Mouse (Mus musculus): ENCODE data around the gene Cyb5d1.

Gene Cyb5d1

GRCm38 (mm10) chr11:69411073-69411535 lies 15.7 kb upstream of the Cyb5d1 start:
- POLR2A ChIA-PET, result interaction anchor here in 3 of 4 experiments (0.5 to 7.4 kb wide), 56 partner anchors 8 to 570 kb away, joined by 3 to 136 read pairs (median 4); partner anchors contain the start of genes Cyb5d1 (in 3 of the 3), Naa38 (in 3 of the 3), Trp53 (in 3 of the 3) and Wrap53 (in 3 of the 3)
- CTCF ChIA-PET, result interaction anchor here in 3 of 4 experiments (0.6 to 1.0 kb wide), 7 partner anchors 8 to 343 kb away, joined by 3 to 6 read pairs (median 3); partner anchors contain the start of gene Cyb5d1 (in 1 of the 3)

GRCm38 (mm10) chr11:69410310-69411072 lies 15.1 kb upstream of the Cyb5d1 start:
- ChIA-PET CTCF (interaction anchor here in 3 of 4 experiments (0.6 to 3.5 kb wide), 9 partner anchors 9 to 342 kb away, joined by 3 to 15 read pairs (median 3); partner anchors contain the start of genes Cyb5d1 (in 1 of the 3), Sox15 (in 1 of the 3), Trp53 (in 1 of the 3) and Wrap53 (in 1 of the 3)), POLR2A (interaction anchor here (0.5 to 7.4 kb wide), 81 partner anchors 7 to 570 kb away, joined by 3 to 136 read pairs (median 4); partner anchors contain the start of genes Cyb5d1 (in 3 of the 4), Naa38 (in 3 of the 4), Trp53 (in 3 of the 4) and Wrap53 (in 3 of the 4))

- ChIA-PET CTCF (interaction anchor here in 2 of 4 experiments (0.6 to 3.5 kb wide), 5 partner anchors 18 to 390 kb away, joined by 3 to 15 read pairs (median 3); partner anchors contain the start of genes Sox15 (in 1 of the 2), Trp53 (in 1 of the 2) and Wrap53 (in 1 of the 2)), POLR2A (interaction anchor here (0.6 to 7.4 kb wide), 40 partner anchors 8 to 467 kb away, joined by 3 to 136 read pairs (median 4); partner anchors contain the start of genes Cyb5d1 (in 2 of the 4), Naa38 (in 2 of the 4), Trp53 (in 2 of the 4) and Wrap53 (in 2 of the 4))
Observed at GRCm38 (mm10) chr11:69410045-69410309, 14.5 kb upstream of the Cyb5d1 start.

GRCm38 (mm10) chr11:69409378-69410044 lies 14.1 kb upstream of the Cyb5d1 start:
- CTCF ChIA-PET, result interaction anchor here in 3 of 4 experiments (0.6 to 3.5 kb wide), 10 partner anchors 13 to 1733 kb away, joined by 3 to 15 read pairs (median 3); partner anchors contain the start of genes Sox15 (in 1 of the 3), Trp53 (in 1 of the 3) and Wrap53 (in 1 of the 3)
- POLR2A ChIA-PET, result interaction anchor here (0.6 to 7.4 kb wide), 46 partner anchors 8 to 512 kb away, joined by 3 to 136 read pairs (median 4); partner anchors contain the start of genes Cyb5d1 (in 3 of the 4), Naa38 (in 3 of the 4), Atp1b2 (in 2 of the 4) and Cntrob (in 2 of the 4)

- ChIA-PET POLR2A (interaction anchor here (0.7 to 7.4 kb wide), 51 partner anchors 9 to 513 kb away, joined by 3 to 136 read pairs (median 4); partner anchors contain the start of genes Cyb5d1 (in 3 of the 4), Naa38 (in 3 of the 4), Cd68 (in 2 of the 4) and Cntrob (in 2 of the 4)), CTCF (interaction anchor here in 3 of 4 experiments (0.6 to 3.5 kb wide), 10 partner anchors 12 to 1732 kb away, joined by 3 to 15 read pairs (median 3); partner anchors contain the start of gene Sox15 (in 1 of the 3))
Observed at GRCm38 (mm10) chr11:69408541-69409377, 13.3 kb upstream of the Cyb5d1 start.

- POLR2A ChIA-PET, result interaction anchor here in 3 of 4 experiments (0.6 to 7.4 kb wide), 9 partner anchors 11 to 514 kb away, joined by 3 to 136 read pairs (median 32); partner anchors contain the start of genes Cyb5d1 (in 2 of the 3), Naa38 (in 2 of the 3), Eif5a (in 1 of the 3) and Tmem88 (in 1 of the 3)
Observed at GRCm38 (mm10) chr11:69407724-69408004, 12.2 kb upstream of the Cyb5d1 start.

GRCm38 (mm10) chr11:69406867-69407723 lies 11.7 kb upstream of the Cyb5d1 start:
- POLR2A ChIA-PET, result interaction anchor here in 2 of 4 experiments (0.6 to 7.4 kb wide), 6 partner anchors 11 to 334 kb away, joined by 3 to 136 read pairs (median 33); partner anchors contain the start of genes Cyb5d1 (in 1 of the 2) and Naa38 (in 1 of the 2)

More at GRCm38 (mm10) chr11:69407724-69408004, 12.2 kb upstream of the Cyb5d1 start:
- CTCF ChIA-PET, result interaction anchor here in 2 of 4 experiments (1.5 to 3.5 kb wide), 2 partner anchors 21 to 106 kb away, joined by 4 to 15 read pairs; no protein-coding TSS in a partner anchor

GRCm38 (mm10) chr11:69406282-69406681 lies 10.9 kb upstream of the Cyb5d1 start:
- POLR2A ChIA-PET, result interaction anchor here in 2 of 4 experiments (1.3 to 7.4 kb wide), 4 partner anchors 8 to 83 kb away, joined by 3 to 136 read pairs (median 4); partner anchors contain the start of genes Cntrob (in 1 of the 2), Cyb5d1 (in 1 of the 2) and Trappc1 (in 1 of the 2)

More at GRCm38 (mm10) chr11:69406867-69407723, 11.7 kb upstream of the Cyb5d1 start:
- CTCF ChIA-PET, result interaction anchor here in 2 of 4 experiments (0.6 to 3.5 kb wide), 5 partner anchors 21 to 141 kb away, joined by 3 to 15 read pairs (median 3); no protein-coding TSS in a partner anchor

GRCm38 (mm10) chr11:69405397-69406200 lies 10.2 kb upstream of the Cyb5d1 start:
- CTCF ChIA-PET, result interaction anchor here in 3 of 4 experiments (0.7 to 1.7 kb wide), 3 partner anchors 108 to 543 kb away, joined by 3 to 4 read pairs (median 3); no protein-coding TSS in a partner anchor
- POLR2A ChIA-PET, result interaction anchor here in 2 of 4 experiments (1.3 to 7.4 kb wide), 4 partner anchors 9 to 82 kb away, joined by 3 to 136 read pairs (median 4); partner anchors contain the start of genes Cntrob (in 1 of the 2), Cyb5d1 (in 1 of the 2) and Trappc1 (in 1 of the 2)

More at GRCm38 (mm10) chr11:69406282-69406681, 10.9 kb upstream of the Cyb5d1 start:
- CTCF ChIA-PET, result interaction anchor here in 3 of 4 experiments (0.8 to 1.7 kb wide), 3 partner anchors 26 to 107 kb away, joined by 3 to 4 read pairs (median 3); no protein-coding TSS in a partner anchor

GRCm38 (mm10) chr11:69404595-69405396 lies 9.4 kb upstream of the Cyb5d1 start:
- ChIA-PET CTCF (no interaction called here), POLR2A (interaction anchor here in 3 of 4 experiments (0.7 to 7.4 kb wide), 13 partner anchors 9 to 81 kb away, joined by 3 to 136 read pairs (median 4); partner anchors contain the start of genes Cyb5d1 (in 2 of the 3), Naa38 (in 2 of the 3), Cntrob (in 1 of the 3) and Trappc1 (in 1 of the 3))

- POLR2A ChIA-PET, result interaction anchor here in 3 of 4 experiments (0.7 to 2.1 kb wide), 11 partner anchors 8 to 74 kb away, joined by 3 to 7 read pairs (median 4); partner anchors contain the start of genes Cyb5d1 (in 2 of the 3) and Naa38 (in 2 of the 3)
- CTCF ChIA-PET, result no interaction called here
Observed at GRCm38 (mm10) chr11:69403691-69404594, 8.5 kb upstream of the Cyb5d1 start.

GRCm38 (mm10) chr11:69401987-69402386 lies 6.6 kb upstream of the Cyb5d1 start:
- ChIA-PET CTCF (interaction anchor here (0.5 to 1.2 kb wide), 15 partner anchors 9 to 287 kb away, joined by 3 to 11 read pairs (median 4); no protein-coding TSS in a partner anchor), POLR2A (interaction anchor here (0.6 to 2.9 kb wide), 17 partner anchors 8 to 312 kb away, joined by 3 to 19 read pairs (median 4); partner anchors contain the start of genes Cntrob (in 1 of the 4), Kdm6b (in 1 of the 4) and Trappc1 (in 1 of the 4))
